Mouse (Mus musculus): Measurements from ENCODE around the gene Etv3.
"Not testable (repeated sequence)": the region's sequence is repeated elsewhere in the genome, so short reads cannot be mapped to it uniquely, and the experiment has no call there.

Gene Etv3

GRCm38 (mm10) chr3:87518425-87518824, 6.8 kb upstream of the Etv3 start:
- DNase-seq (ENCODE audit: low read depth, low spot score): no peak

DNA sequence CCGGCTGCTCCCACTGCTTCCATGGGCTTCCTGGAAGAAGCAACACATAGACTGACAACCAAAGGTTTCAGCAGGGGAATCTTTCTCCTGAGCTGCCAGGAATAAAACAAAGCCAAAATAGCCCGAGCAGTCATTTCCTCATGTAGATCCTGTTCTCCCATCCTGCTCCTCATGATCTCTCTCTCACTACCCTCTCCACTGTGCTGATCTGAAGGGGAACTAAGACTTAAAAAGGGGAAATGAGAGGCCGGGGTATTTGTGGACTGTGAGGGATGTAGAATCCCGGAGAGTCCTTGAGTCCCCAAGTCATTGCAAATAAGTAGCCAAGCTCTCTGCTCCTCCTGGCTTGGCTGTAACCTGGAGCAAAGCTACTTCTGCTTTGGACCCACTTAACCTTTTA, 4.1 kb upstream of the Etv3 start:
- no peak for DNase-seq (ENCODE audit: low read depth, low spot score)

GRCm38 (mm10) chr3:87521833-87522232, 3.4 kb upstream of the Etv3 start:
- no peak for DNase-seq (ENCODE audit: low read depth, low spot score)

- DNase-seq (ENCODE audit: low read depth, low spot score): no peak
Measured at GRCm38 (mm10) chr3:87523701-87524100, 1.5 kb upstream of the Etv3 start.

GRCm38 (mm10) chr3:87525837-87526570, 797 bp downstream of the Etv3 start:
- DNase-seq (ENCODE audit: low read depth, low spot score): peak; percentile 41

DNA sequence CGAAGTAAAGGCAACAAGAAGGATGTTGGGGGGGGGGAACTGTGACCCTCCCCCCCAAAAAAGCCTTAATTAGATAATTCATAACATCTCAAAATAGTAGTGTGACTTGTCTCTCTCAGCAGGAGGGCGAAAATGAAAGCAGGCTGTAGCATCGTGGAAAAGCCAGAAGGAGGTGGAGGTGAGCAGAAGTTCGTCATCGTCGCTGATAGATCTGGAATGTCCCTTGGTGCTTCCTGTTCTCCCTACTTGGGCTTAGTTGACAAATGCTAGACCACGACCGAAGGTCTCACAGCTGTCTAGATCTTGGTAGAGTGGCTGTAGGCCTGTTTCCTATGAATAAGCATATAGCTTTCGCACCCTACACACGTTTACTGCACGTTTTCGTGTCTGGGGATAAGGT, 1.9 kb downstream of the Etv3 start:
- DNase-seq (ENCODE audit: low read depth, low spot score): no peak

DNA sequence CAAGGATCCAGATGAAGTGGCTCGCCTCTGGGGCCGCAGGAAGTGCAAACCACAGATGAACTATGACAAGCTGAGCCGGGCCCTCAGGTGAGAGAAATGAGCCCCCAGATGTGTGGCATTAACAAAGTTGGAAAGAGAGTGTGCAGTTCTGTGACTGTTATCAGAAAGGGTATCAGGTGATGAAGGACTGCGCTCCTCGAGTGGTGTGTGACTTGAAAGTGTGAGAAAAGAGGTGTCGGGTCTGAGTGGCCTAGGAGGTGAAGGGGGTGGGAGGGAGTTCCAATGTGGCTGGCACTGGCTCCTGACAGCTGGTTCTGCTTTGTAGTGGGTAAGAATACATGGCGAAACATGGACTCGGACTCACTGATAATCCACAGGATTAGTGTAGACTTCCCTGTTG, 2.8 kb downstream of the Etv3 start:
- DNase-seq (ENCODE audit: low read depth, low spot score): no peak

- DNase-seq (ENCODE audit: low read depth, low spot score): no peak
Measured at GRCm38 (mm10) chr3:87528841-87529240, 3.6 kb downstream of the Etv3 start.

GRCm38 (mm10) chr3:87529568-87529967, 4.4 kb downstream of the Etv3 start:
- no peak for DNase-seq (ENCODE audit: low read depth, low spot score)

DNA sequence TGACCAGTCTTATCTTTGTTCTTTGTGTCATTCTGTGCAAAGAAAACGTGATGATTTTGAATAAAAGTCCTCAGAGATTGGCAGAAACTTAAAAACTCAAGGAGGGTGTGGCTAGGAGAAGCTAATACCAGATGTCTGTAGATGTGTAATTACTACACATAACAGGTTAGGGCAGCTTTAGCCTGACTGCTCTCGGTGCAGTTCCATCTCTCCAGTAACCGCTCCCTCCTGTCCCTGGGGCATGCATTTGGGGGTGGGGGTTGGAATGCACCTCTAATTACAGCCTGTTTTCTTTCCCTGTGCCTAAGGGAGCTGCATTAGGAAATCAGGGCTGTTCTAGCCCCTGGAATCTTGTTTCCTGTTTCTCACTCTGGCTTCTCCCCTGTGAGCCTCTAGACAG, 5.0 kb downstream of the Etv3 start:
- DNase-seq (ENCODE audit: low read depth, low spot score): no peak

- DNase-seq (ENCODE audit: low read depth, low spot score): no peak
Measured at GRCm38 (mm10) chr3:87533667-87534378, 8.6 kb downstream of the Etv3 start.

DNA sequence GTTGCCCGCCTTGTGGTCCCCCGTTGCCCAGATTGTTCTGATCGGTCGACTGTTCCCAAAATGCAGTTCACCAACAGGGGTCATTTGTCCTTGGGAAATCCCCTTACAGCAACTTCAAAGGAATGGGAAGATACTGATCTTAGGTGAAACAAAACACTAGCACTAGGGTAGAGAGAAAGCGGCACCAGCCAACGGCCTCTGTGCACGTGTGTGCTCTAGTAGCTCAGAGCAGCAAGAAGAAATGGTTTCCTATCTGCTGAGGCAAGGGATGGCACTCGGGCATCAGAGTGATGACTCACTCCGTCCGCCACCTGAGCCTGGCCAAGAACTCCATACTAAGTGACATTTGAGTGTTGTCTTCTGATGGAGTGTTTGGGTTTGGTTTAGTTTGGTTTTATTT, 12.8 kb downstream of the Etv3 start:
- no peak for DNase-seq (ENCODE audit: low read depth, low spot score)

DNA sequence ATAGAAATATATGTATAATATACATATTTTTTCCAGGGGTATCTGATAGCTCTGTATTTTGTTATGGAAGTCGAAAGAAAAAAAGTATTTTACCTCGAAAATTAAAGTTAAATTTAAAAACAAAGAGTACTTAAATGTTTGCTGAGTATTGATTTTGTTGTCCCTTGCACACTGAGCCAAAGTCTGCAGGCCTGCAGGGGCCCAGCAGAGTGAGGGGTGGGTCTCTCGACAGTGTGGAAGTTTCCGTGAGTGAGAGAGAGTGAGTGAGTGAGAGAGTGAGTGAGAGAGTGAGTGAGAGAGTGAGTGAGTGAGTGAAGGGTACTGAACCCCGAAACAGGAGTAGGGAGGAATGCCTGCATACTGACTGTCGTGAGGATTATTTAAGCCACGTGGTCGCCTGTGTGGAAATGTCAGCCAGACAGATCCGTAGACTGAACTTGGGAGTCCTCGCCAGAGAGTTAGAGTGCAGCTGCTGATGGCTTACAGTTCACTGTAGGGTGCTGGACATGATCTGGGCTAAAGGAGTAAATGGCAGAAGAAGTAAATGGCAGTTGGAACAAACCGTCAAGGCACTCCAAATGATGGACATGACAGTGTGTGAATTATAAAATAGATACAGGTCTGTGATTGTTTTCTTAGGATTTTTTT, 14.9 kb downstream of the Etv3 start:
- DNase-seq (ENCODE audit: low read depth, low spot score): no peak

GRCm38 (mm10) chr3:87540714-87541113, 15.5 kb downstream of the Etv3 start:
- DNase-seq (ENCODE audit: low read depth, low spot score): no peak

- no peak for DNase-seq (ENCODE audit: low read depth, low spot score)
Measured at GRCm38 (mm10) chr3:87542481-87543215, 17.4 kb downstream of the Etv3 start.

DNA sequence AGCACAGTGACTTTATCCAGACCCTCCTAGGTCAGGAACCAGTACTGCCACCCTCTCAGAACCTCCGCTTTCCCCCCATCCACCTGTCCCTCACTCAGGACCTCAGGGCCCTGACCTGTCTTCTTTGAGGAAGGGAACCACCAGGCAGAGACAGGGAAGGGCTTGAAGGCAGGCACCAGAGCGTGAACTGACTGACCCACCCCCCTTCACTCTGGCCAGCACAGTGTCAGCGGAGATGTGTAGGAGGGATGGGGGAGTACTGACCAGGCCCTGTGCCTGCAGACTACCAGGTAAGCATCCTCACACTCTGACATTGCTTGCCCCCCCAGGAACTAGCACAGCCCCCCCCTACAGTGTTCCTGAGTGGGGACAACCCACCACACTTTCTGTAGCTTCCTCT, 20.3 kb downstream of the Etv3 start:
- DNase-seq (ENCODE audit: low read depth, low spot score): no peak

- DNase-seq (ENCODE audit: low read depth, low spot score): no peak
Measured at GRCm38 (mm10) chr3:87546291-87546721, 21.1 kb downstream of the Etv3 start.

DNA sequence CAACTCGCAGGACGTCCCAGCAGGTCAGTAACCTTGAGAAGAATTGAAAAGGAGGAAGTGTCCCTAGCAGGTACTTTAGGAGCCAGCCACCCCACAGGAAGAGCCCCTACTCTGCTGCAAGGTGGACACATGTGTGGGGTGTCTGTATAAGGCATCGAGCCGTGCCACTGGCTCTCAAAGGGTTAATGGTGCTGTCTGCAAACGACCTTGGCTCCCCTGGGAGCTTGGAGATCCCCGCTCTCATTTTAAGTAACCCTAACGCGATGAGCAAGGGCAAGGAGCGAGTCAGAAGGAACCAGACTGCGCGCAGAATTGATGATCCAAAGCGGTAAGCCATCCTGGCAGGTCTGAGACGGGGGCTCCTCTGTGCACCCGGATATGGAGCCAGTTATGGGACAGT, 24.7 kb downstream of the Etv3 start:
- DNase-seq (ENCODE audit: low read depth, low spot score): no peak

DNA sequence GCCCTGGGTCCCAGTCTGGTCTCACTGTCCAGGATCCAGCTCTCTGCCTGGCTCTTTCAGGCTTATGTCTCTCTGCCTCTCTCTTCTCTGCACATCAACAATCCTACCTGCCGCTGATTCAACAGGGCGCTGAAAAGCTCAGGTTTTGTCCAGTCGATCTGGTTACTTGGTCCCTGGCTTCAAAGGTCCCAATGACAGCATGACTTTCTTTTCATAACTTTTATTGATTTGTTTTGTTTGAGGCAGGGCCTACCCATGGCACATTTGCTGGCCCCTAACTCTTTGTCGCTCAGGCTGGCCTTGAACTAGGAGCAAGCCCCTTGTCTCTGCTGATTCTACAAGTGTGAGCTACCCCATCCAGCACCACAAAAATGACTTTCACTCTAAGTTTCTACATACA, 27.1 kb downstream of the Etv3 start:
- DNase-seq (ENCODE audit: low read depth, low spot score): no peak

- no peak for DNase-seq (ENCODE audit: low read depth, low spot score)
Measured at GRCm38 (mm10) chr3:87553196-87553935, 28.2 kb downstream of the Etv3 start.

DNA sequence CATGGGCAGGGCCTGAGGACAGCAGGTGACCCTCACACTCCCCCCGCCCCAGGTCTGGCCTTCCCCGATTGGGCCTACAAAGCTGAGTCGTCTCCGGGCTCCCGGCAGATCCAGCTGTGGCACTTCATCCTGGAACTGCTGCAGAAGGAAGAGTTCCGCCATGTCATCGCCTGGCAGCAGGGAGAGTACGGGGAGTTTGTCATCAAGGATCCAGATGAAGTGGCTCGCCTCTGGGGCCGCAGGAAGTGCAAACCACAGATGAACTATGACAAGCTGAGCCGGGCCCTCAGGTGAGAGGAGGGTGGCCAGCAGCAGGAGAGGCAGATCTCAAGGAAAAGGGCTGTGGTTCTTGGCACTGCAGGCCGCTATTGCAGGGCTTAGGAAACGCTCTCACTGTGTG, 29.7 kb downstream of the Etv3 start:
- DNase-seq (ENCODE audit: low read depth, low spot score): not testable (repeated sequence)
